Mouse (Mus musculus): ENCODE data around the gene St6galnac5. TPM values are rescaled to one million over a fixed set of nuclear protein-coding genes. Genes with fewer than 3 reads are reported as not detected.

Gene St6galnac5
- polyA plus RNA-seq, 1 experiment from 2014 or later: 0.96 TPM

DNA sequence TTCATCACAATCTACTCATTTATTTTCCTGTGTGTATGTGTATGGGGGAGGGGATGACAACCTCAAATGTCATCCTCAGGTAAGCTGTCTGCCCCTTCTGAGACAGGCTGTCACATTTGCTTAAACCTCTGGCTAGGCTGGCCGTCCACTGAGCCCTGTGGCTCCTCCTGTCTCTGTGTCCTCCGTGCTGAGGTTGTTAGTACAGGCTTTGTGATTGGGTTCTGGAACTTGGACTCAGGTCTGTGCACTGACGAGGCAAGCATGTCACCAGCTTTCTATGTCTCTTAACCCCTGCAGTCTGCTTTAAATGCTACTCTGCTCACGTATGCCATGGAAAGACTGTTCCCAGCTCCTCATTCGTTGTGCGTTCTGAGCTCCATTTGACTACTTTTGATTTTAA lies 205.7 kb downstream of the St6galnac5 start:
- no peak overlapping the region for H3K27ac ChIP-seq (replicated peaks; ENCODE audit: low read depth, low read length)
- no peaks in the 10 kb centered on the region for H3K27me3 ChIP-seq (ENCODE audit: control insufficient read depth, insufficient read depth, low read length)
- ATAC-seq (ENCODE audit: insufficient number of reproducible peaks, low FRiP score, low TSS enrichment, low read depth): no peak
- no peak overlapping the region for H3K4me2 ChIP-seq (ENCODE audit: low read depth, severe bottlenecking)
- no peaks in the 10 kb centered on the region for H3K4me1 ChIP-seq (ENCODE audit: control insufficient read depth, insufficient read depth, low read length)
- 83% methylated on average over 6 of the region's 6 CpGs for WGBS
- H3K36me3 ChIP-seq (ENCODE audit: control insufficient read depth, insufficient read depth, low read length): no peaks in the 10 kb centered on the region
- no peak overlapping the region for H3K9ac ChIP-seq (ENCODE audit: low read length)
- no peak overlapping the region for H3K4me3 ChIP-seq (ENCODE audit: low read depth, low read length)
- DNase-seq (ENCODE audit: low spot score): no peak
- no peaks in the 10 kb centered on the region for H3K9me3 ChIP-seq (ENCODE audit: control insufficient read depth, low read length)

DNA sequence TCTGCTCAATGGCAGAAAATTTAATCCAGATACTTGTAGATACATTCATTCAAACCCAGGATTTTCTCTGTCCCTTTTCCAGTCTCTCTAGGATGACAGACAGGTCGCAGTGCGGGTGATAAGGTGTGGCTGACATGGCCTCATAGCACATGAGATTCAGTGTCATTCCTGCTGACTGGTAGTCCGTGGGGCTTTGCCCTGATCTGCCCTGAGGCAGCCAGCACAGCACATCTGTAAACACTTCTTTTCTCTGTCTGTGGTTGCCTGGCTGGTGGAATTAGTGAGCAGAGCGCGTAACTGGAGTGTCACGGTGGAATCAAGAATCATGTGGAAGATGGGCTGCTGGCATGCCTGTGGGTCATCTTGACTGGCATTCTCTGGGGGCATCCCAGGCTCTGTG lies 212.0 kb downstream of the St6galnac5 start:
- Histone ChIP-seq H3K27ac (replicated peaks; ENCODE audit: low read depth, low read length) (no peak overlapping the region), H3K4me2 (ENCODE audit: low read depth, severe bottlenecking) (no peak overlapping the region), H3K27me3 (ENCODE audit: control insufficient read depth, insufficient read depth, low read length) (no peaks in the 10 kb centered on the region), H3K36me3 (ENCODE audit: control insufficient read depth, insufficient read depth, low read length) (0 out of 2 replicates have a peak, but pooled peaks cover 2% of the 10 kb centered on the region), H3K4me1 (ENCODE audit: control insufficient read depth, insufficient read depth, low read length) (0 out of 2 replicates have a peak, but pooled peaks cover under 1% of the 10 kb centered on the region), H3K9me3 (ENCODE audit: control insufficient read depth, low read length) (no peaks in the 10 kb centered on the region), H3K9ac (ENCODE audit: low read length) (no peak overlapping the region), H3K4me3 (ENCODE audit: low read depth, low read length) (no peak overlapping the region)
- 86% methylated on average over 6 of the region's 6 CpGs for WGBS
- ATAC-seq (ENCODE audit: insufficient number of reproducible peaks, low FRiP score, low TSS enrichment, low read depth): no peak
- no peak for DNase-seq (ENCODE audit: low spot score)

- Histone ChIP-seq H3K4me1 (ENCODE audit: control insufficient read depth, insufficient read depth, low read length) (peaks cover 5% of the 10 kb centered on the region; the same call in 1 of the 2 replicates), H3K4me2 (ENCODE audit: low read depth, severe bottlenecking) (no peak overlapping the region), H3K9me3 (ENCODE audit: control insufficient read depth, low read length) (no peaks in the 10 kb centered on the region), H3K27ac (replicated peaks; ENCODE audit: low read depth, low read length) (no peak overlapping the region), H3K9ac (ENCODE audit: low read length) (no peak overlapping the region), H3K36me3 (ENCODE audit: control insufficient read depth, insufficient read depth, low read length) (0 out of 2 replicates have a peak, but pooled peaks cover 2% of the 10 kb centered on the region), H3K4me3 (ENCODE audit: low read depth, low read length) (no peak overlapping the region), H3K27me3 (ENCODE audit: control insufficient read depth, insufficient read depth, low read length) (no peaks in the 10 kb centered on the region)
- 82% methylated on average over 11 of the region's 11 CpGs for WGBS
- DNase-seq (ENCODE audit: low spot score): no peak
- ATAC-seq (ENCODE audit: insufficient number of reproducible peaks, low FRiP score, low TSS enrichment, low read depth): no peak
These were observed 214.6 kb downstream of the St6galnac5 start for GRCm38 (mm10) chr3:152767485-152767884.

Measured in limb, embryonic 11.5 days (tissue).